Mouse (Mus musculus): Measurements from ENCODE around the gene AA467197.

Gene AA467197

GRCm38 (mm10) chr2:122638673-122639072 is 1.9 kb downstream of the AA467197 start:
- DNase-seq: no peak

GRCm38 (mm10) chr2:122652096-122653084 is 15.6 kb downstream of the AA467197 start:
- DNase-seq: no peak

- DNase-seq: no peak
Observed at GRCm38 (mm10) chr2:122656052-122656451, 19.3 kb downstream of the AA467197 start.

- no peak for DNase-seq
Observed at GRCm38 (mm10) chr2:122656767-122657166, 20.0 kb downstream of the AA467197 start.

GRCm38 (mm10) chr2:122657707-122658524 is 21.1 kb downstream of the AA467197 start:
- DNase-seq: no peak

- no peak for DNase-seq
Observed at GRCm38 (mm10) chr2:122659825-122660224, 23.0 kb downstream of the AA467197 start.

GRCm38 (mm10) chr2:122665253-122665972 is 28.6 kb downstream of the AA467197 start:
- no peak for DNase-seq

- DNase-seq: peak; percentile 37
Observed at GRCm38 (mm10) chr2:122665973-122666875, 29.4 kb downstream of the AA467197 start.

- DNase-seq: peak; percentile 3
Observed at GRCm38 (mm10) chr2:122667856-122668255, 31.1 kb downstream of the AA467197 start.

- DNase-seq: no peak
Observed at GRCm38 (mm10) chr2:122671714-122672113, 34.9 kb downstream of the AA467197 start.

GRCm38 (mm10) chr2:122672841-122673240 is 36.1 kb downstream of the AA467197 start:
- DNase-seq: no peak

- DNase-seq: no peak
Observed at GRCm38 (mm10) chr2:122675126-122675525, 38.3 kb downstream of the AA467197 start.

GRCm38 (mm10) chr2:122681379-122682137 is 44.8 kb downstream of the AA467197 start:
- no peak for DNase-seq

GRCm38 (mm10) chr2:122682520-122682919 is 45.7 kb downstream of the AA467197 start:
- no peak for DNase-seq

- DNase-seq: no peak
Observed at GRCm38 (mm10) chr2:122683641-122684040, 46.9 kb downstream of the AA467197 start.

GRCm38 (mm10) chr2:122686665-122687064 is 49.9 kb downstream of the AA467197 start:
- DNase-seq: no peak

Data from cerebellum, adult 8-10 months (tissue).